Mouse (Mus musculus): ENCODE measurements at regions not wholly inside any gene's neighbourhood (a gene's known extent, or its start where the extent isn't known, plus 50 kb on each side); places are given as distances from the start of the nearest gene placed in this dataset.

DNA sequence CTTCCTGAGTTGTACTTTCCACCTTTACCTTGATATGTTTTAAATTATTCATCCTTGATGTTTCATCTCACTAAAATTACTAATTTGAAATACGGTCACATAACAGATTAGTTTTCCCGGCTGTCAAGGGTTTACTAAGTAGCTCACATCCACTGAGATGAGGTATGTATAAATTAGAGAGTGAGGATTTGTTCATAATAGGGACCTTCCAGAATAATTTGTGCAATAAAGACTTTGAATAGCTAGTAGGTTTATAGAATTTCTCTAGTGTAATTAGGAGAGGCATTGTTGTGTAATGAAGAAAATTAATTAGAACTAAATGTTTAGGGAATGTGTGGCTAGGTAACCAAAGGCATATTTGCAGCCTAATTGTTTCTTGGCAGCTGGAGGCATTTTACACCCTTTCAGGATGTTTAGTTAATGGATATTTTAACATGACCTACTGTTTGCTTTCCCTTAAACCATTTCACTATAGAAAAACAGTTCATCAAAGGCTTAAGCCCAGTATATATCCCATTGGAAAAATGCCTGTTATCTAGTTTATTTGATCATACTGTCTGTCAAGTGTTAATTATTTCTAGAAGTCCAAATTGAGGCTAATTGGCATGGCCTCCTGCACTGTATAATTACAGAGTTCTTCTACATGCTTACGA, 70.8 kb downstream of the Mat2b start:
- TF ChIP-seq CTCF (IDR thresholded peaks at IDR 0.05; ENCODE audit: insufficient read depth, low read length) (no peak), POLR2A (IDR thresholded peaks at IDR 0.05; ENCODE audit: borderline replicate concordance, extremely low read depth, low read depth, low read length) (no peak)

Measured in lung, adult 2 months (tissue).